Mouse (Mus musculus) C3H10T1/2 (cell line): Measurements from ENCODE around the gene 6030408B16Rik. TPM values are rescaled to one million over a fixed set of nuclear protein-coding genes. Genes with fewer than 3 reads are reported as not detected.

Experiments used
- polyA plus RNA-seq, 2 experiments: library from polyadenylated mRNA; unstranded; fragments of >200 nt; fragmentation: generic; extraction: Trizol; gene quantifications; one replicate each; pipeline ENCODE4 v1.2.1; 2012; ENCODE audit warnings: missing spikeins in 2 of 2

Gene 6030408B16Rik
- under 1 TPM; 0.06 to 0.40 TPM for polyA plus RNA-seq

GRCm38 (mm10) chr15:101293025-101293621, at the start of gene 6030408B16Rik:
Gene 6030408B16Rik, plus strand, starts transcription at chr15:101293212.

GRCm38 (mm10) chr15:101253886-101254795, 38.9 kb upstream of the 6030408B16Rik start, which contains the start of gene Nr4a1:
Gene Nr4a1, plus strand, starts transcription at chr15:101254269.

GRCm38 (mm10) chr15:101283911-101284750, 8.9 kb upstream of the 6030408B16Rik start, which contains the start of gene Atg101:
Gene Atg101, plus strand, starts transcription at chr15:101284272.

Other genes starting within 250 kb of the 6030408B16Rik start
- under 1 TPM in 1 of 2 experiments, not detected in 1; 0.13 TPM for gene Gm47841, start 245.8 kb upstream of the 6030408B16Rik start, polyA plus RNA-seq
- gene Fignl2, start 214.6 kb upstream of the 6030408B16Rik start, polyA plus RNA-seq = 1 to 10 TPM in 1 of 2 experiments, under 1 TPM in 1; 0.25 to 5.1 TPM
- gene Ankrd33, start 177.5 kb upstream of the 6030408B16Rik start, polyA plus RNA-seq = not detected
- gene Acvrl1, start 164.7 kb upstream of the 6030408B16Rik start, polyA plus RNA-seq = under 1 TPM; 0.08 to 0.24 TPM
- gene Acvr1b, start 119.1 kb upstream of the 6030408B16Rik start, polyA plus RNA-seq = 1 to 10 TPM in 1 of 2 experiments, under 1 TPM in 1; 0.78 to 9.3 TPM
- 10 to 100 TPM in 1 of 2 experiments, 1 to 10 TPM in 1; 4.5 to 10.6 TPM for gene Grasp, start 69.0 kb upstream of the 6030408B16Rik start, polyA plus RNA-seq
- gene Nr4a1, start 38.9 kb upstream of the 6030408B16Rik start, polyA plus RNA-seq = 10 to 100 TPM in 1 of 2 experiments, 1 to 10 TPM in 1; 1.4 to 12.1 TPM
- gene Atg101, start 8.9 kb upstream of the 6030408B16Rik start, polyA plus RNA-seq = 10 to 100 TPM; 73.1 to 87.9 TPM
- gene Krt80, start 77.0 kb downstream of the 6030408B16Rik start, polyA plus RNA-seq = 1 to 10 TPM in 1 of 2 experiments, under 1 TPM in 1; 0.46 to 5.3 TPM
- under 1 TPM; 0.47 to 0.51 TPM for gene Krt7, start 117.8 kb downstream of the 6030408B16Rik start, polyA plus RNA-seq
- under 1 TPM; 0.08 to 0.27 TPM for gene Krt87, start 145.6 kb downstream of the 6030408B16Rik start, polyA plus RNA-seq
- gene Krt88, start 154.5 kb downstream of the 6030408B16Rik start, polyA plus RNA-seq = under 1 TPM in 1 of 2 experiments, not detected in 1; 0.15 TPM
- under 1 TPM in 1 of 2 experiments, not detected in 1; 0.14 TPM for gene Krt81, start 170.5 kb downstream of the 6030408B16Rik start, polyA plus RNA-seq
- under 1 TPM in 1 of 2 experiments, not detected in 1; 0.06 TPM for gene Krt86, start 180.3 kb downstream of the 6030408B16Rik start, polyA plus RNA-seq
- gene Krt83, start 198.3 kb downstream of the 6030408B16Rik start, polyA plus RNA-seq = under 1 TPM in 1 of 2 experiments, not detected in 1; 0.06 TPM
- not detected for gene Gm49425, start 224.0 kb downstream of the 6030408B16Rik start, polyA plus RNA-seq
- under 1 TPM in 1 of 2 experiments, not detected in 1; 0.04 TPM for gene Krt84, start 239.6 kb downstream of the 6030408B16Rik start, polyA plus RNA-seq